Mouse (Mus musculus) intestine, embryonic 14.5 days (tissue): Measurements from ENCODE around the gene Prrg2. TPM values are rescaled to one million over a fixed set of nuclear protein-coding genes. Genes with fewer than 3 reads are reported as not detected.
"Not testable (repeated sequence)": the region's sequence is repeated elsewhere in the genome, so short reads cannot be mapped to it uniquely, and the experiment has no call there.

ENCODE experiments used
- ATAC-seq: fragments of 200-750 bp; cut with Nextera tagmentation; replicated peaks from 2 replicates; pipeline ENCODE4 v1.8.0; 2017; ENCODE audit warnings: low read depth, moderate number of reproducible peaks, moderate TSS enrichment, moderate library complexity; ENCODE audit not compliant: low FRiP score, low TSS enrichment
- DNase-seq: peaks from one replicate; pipeline ENCODE4 v3.0.0-alpha.2; 2018; ENCODE audit warnings: low spot score
- H3K27ac ChIP-seq: fragments of 300-500 bp; sonication (generic); 2 replicates; pipeline ENCODE4 v1.5.1; 2014; ENCODE audit warnings: low read depth, mild to moderate bottlenecking, control low read depth
- H3K27me3 ChIP-seq: fragments of 300-500 bp; sonication (generic); replicated peaks from 2 replicates; pipeline ENCODE4 v1.6.1; 2014; ENCODE audit warnings: low read length, control low read depth; ENCODE audit not compliant: control insufficient read depth, insufficient read depth
- H3K36me3 ChIP-seq: fragments of 300-500 bp; sonication (generic); 2 replicates; pipeline ENCODE4 v1.6.1; 2014; ENCODE audit warnings: low read length, control low read depth; ENCODE audit not compliant: control insufficient read depth, insufficient read depth
- H3K4me1 ChIP-seq: fragments of 300-500 bp; sonication (generic); replicated peaks from 2 replicates; pipeline ENCODE4 v1.6.1; 2014; ENCODE audit warnings: low read length, control low read depth, mixed read lengths; ENCODE audit not compliant: control insufficient read depth, insufficient read depth
- H3K4me2 ChIP-seq: fragments of 300-500 bp; sonication (generic); 2 replicates; pipeline ENCODE4 v1.6.1; 2014; ENCODE audit warnings: low read length
- H3K4me3 ChIP-seq: fragments of 300-500 bp; sonication (generic); 2 replicates; pipeline ENCODE4 v1.5.1; 2014; ENCODE audit warnings: low read depth, low read length, control low read depth, mixed read lengths
- H3K9ac ChIP-seq: fragments of 300-500 bp; sonication (generic); 2 replicates; pipeline ENCODE4 v1.6.1; 2014; ENCODE audit warnings: mild to moderate bottlenecking, low read length
- H3K9me3 ChIP-seq: fragments of 300-500 bp; sonication (generic); 2 replicates; pipeline ENCODE4 v1.6.1; 2016; ENCODE audit warnings: low read length, control low read depth; ENCODE audit not compliant: control insufficient read depth
- WGBS: fragments of 180-500 bp; shearing (Covaris S2); extraction: QIAGEN DNeasy Blood & Tissue Kit; methylation state at CpG from one replicate; pipeline ENCODE4 v1.1.7; 2014; 5-methylcytosine and 5-hydroxymethylcytosine counted together
- polyA plus RNA-seq: library from polyadenylated mRNA; unstranded; fragments of >200 nt; fragmentation: Nextera tagmentation; extraction: Ambion mirVana; gene quantifications from 2 replicates; pipeline ENCODE4 v1.2.1, GENCODE M21; 2014

Prrg2 gene
- polyA plus RNA-seq, 1 experiment from 2014 or later, result 24.0 TPM

DNA sequence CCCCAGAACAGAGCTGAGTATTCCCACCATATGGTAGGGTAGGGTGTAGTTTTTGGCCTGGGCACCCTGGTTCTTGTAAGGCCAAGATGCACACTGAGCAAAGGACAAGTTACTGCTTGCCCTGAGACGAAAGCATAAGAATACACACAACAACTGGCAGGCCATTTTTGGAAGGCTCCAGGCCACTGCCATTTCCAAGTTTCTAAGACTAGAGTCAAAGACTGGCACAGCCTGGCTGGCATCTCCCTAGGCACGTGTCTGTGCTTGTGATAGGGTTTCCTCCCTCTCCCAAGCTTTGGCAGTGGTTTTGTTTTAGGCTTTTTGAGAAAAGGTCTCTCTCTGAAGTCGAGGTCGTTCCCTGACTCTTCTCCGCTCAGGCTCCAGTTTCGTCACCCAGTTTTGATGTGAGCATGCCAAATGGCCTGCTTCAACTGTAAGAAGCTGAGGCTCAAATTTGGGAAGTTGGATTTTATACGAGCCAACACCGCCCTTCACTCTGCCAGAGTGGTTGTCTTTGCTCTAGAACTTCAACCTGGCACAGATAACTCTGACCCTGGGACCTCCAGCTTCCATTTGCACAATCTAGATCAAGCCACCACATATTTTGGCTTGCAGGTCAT lies 36.8 kb downstream of the Prrg2 start:
- WGBS, result 75% methylated on average over 8 of the region's 8 CpGs
- no peak for ATAC-seq
- H3K4me3 ChIP-seq, result no peak overlapping the region
- no peak overlapping the region for H3K27ac ChIP-seq
- H3K4me1 ChIP-seq, result no peaks in the 10 kb centered on the region
- no peaks in the 10 kb centered on the region for H3K27me3 ChIP-seq
- H3K36me3 ChIP-seq, result peaks cover 41% of the 10 kb centered on the region
- H3K4me2 ChIP-seq, result no peak overlapping the region
- DNase-seq, result no peak
- no peak overlapping the region for H3K9ac ChIP-seq
- H3K9me3 ChIP-seq, result no peaks in the 10 kb centered on the region

GRCm38 (mm10) chr7:45024281-45025248 lies 37.9 kb downstream of the Prrg2 start:
- H3K27ac ChIP-seq, result no peak overlapping the region
- H3K9ac ChIP-seq, result no peak overlapping the region
- H3K9me3 ChIP-seq, result no peaks in the 10 kb centered on the region
- no peak overlapping the region for H3K4me3 ChIP-seq
- 86% methylated on average over 15 of the region's 15 CpGs for WGBS
- no peak for DNase-seq
- ATAC-seq, result no peak
- H3K27me3 ChIP-seq, result no peaks in the 10 kb centered on the region
- no peaks in the 10 kb centered on the region for H3K4me1 ChIP-seq
- H3K36me3 ChIP-seq, result peaks cover 29% of the 10 kb centered on the region
- no peak overlapping the region for H3K4me2 ChIP-seq

DNA sequence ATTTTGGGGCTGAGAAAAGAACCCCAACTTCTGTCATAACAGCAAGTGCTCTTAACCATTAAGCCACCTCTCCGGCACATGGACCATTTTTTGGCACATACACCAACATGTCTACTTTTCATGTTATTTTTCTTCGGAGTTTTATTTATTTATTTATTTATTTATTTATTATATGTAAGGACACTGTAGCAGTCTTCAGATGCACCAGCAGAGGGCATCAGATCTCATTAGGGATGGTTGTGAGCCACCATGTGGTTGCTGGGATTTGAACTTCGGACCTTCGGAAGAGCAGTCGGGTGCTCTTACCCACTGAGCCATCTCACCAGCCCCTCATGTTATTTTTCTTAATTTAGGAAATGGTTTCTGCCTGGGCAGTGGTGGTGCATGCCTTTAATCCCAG lies 38.8 kb downstream of the Prrg2 start:
- not testable (repeated sequence) for H3K4me1 ChIP-seq, H3K4me2 ChIP-seq, H3K9me3 ChIP-seq, H3K27ac ChIP-seq, ATAC-seq, H3K27me3 ChIP-seq, H3K9ac ChIP-seq, DNase-seq, H3K4me3 ChIP-seq
- H3K36me3 ChIP-seq, result peaks cover 21% of the 10 kb centered on the region
- 76% methylated on average over 5 of the region's 5 CpGs for WGBS

GRCm38 (mm10) chr7:45020225-45020624 lies 42.3 kb downstream of the Prrg2 start:
- ATAC-seq (no peak), DNase-seq (no peak)
- peaks cover 12% of the 10 kb centered on the region for H3K4me1 ChIP-seq
- H3K9ac ChIP-seq, result no peak overlapping the region
- no peak overlapping the region for H3K27ac ChIP-seq
- WGBS, result 74% methylated on average over 9 of the region's 9 CpGs
- H3K4me3 ChIP-seq, result no peak overlapping the region
- no peaks in the 10 kb centered on the region for H3K9me3 ChIP-seq
- H3K36me3 ChIP-seq, result no peaks in the 10 kb centered on the region
- no peaks in the 10 kb centered on the region for H3K27me3 ChIP-seq
- H3K4me2 ChIP-seq, result no peak overlapping the region

DNA sequence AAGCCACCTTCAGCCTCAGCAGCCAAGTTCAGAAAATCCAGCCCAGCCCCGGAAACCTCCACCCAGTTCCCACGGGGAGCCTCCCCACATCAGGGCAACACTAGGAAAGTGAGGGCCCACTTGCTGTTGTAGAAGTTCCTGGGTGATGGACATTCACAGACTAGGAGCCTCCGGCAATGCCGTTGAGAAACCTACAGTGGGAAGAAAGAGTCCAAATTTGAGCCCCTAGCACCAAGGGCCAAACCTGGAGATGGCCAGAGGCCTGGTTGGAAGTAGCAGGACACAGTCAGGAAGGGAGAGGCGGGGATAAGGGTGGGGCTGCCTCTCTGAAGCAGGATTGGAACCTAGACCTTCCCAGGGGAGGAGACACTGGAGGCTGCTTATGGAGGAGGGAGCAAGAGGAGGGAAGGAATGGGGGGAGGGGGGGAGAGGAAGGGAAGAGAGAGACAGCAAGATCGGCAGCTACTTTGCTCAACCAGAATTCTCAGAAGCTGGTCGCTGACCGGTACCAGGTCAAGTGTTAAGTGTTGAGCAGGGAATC lies 43.4 kb downstream of the Prrg2 start:
- H3K27ac ChIP-seq, result peak overlapping the region; percentile 65; the same call in 1 of the 2 replicates
- ATAC-seq, result no peak

GRCm38 (mm10) chr7:45017242-45018061 lies 45.0 kb downstream of the Prrg2 start, which contains the start of gene Rras:
Gene Rras (plus strand): TSS chr7:45017961.
- peaks cover 18% of the 10 kb centered on the region for H3K4me1 ChIP-seq
- H3K4me2 ChIP-seq, result peak within 1 kb of the TSS; percentile 50
- H3K9me3 ChIP-seq, result no peaks in the 10 kb centered on the region
- peak within 1 kb of the TSS; percentile 39 for H3K9ac ChIP-seq
- WGBS, result under 1% methylated on average over 36 of the region's 36 CpGs
- ATAC-seq (peak; percentile 89), DNase-seq (peak; percentile 95)
- peaks cover 17% of the 10 kb centered on the region for H3K36me3 ChIP-seq
- peak within 1 kb of the TSS; percentile 95 for H3K27ac ChIP-seq
- H3K4me3 ChIP-seq, result peak within 1 kb of the TSS; percentile 99
- H3K27me3 ChIP-seq, result no peaks in the 10 kb centered on the region

More for the DNA sequence above, 43.4 kb downstream of the Prrg2 start:
- peaks cover 18% of the 10 kb centered on the region for H3K4me1 ChIP-seq
- no peaks in the 10 kb centered on the region for H3K9me3 ChIP-seq
- DNase-seq, result no peak
- H3K36me3 ChIP-seq, result 0 out of 2 replicates have a peak, but pooled peaks cover under 1% of the 10 kb centered on the region
- WGBS, result 33% methylated on average over 8 of the region's 8 CpGs
- H3K4me3 ChIP-seq, result peak overlapping the region; percentile 99; the same call in 1 of the 2 replicates
- H3K9ac ChIP-seq, result no peak overlapping the region
- H3K27me3 ChIP-seq, result no peaks in the 10 kb centered on the region
- H3K4me2 ChIP-seq, result peak overlapping the region; percentile 50

- no peaks in the 10 kb centered on the region for H3K27me3 ChIP-seq
- DNase-seq (no peak), ATAC-seq (no peak)
- H3K27ac ChIP-seq, result peak overlapping the region; percentile 95
- H3K4me3 ChIP-seq, result peak overlapping the region; percentile 99
- peak overlapping the region; percentile 39 for H3K9ac ChIP-seq
- H3K9me3 ChIP-seq, result no peaks in the 10 kb centered on the region
- peaks cover 24% of the 10 kb centered on the region for H3K36me3 ChIP-seq
- H3K4me1 ChIP-seq, result peaks cover 18% of the 10 kb centered on the region
- H3K4me2 ChIP-seq, result peak overlapping the region; percentile 50
- 1% methylated on average over 4 of the region's 4 CpGs for WGBS
Observed at GRCm38 (mm10) chr7:45016761-45017160, 45.7 kb downstream of the Prrg2 start.
